Mouse (Mus musculus) cerebral cortex, adult 2 months (tissue): Measurements from ENCODE around the gene Cd72.

Experiments
- WGBS: fragments of 180-500 bp; shearing (Covaris S2); methylation state at CpG from one replicate; pipeline ENCODE4 v1.1.7; 2018; 5-methylcytosine and 5-hydroxymethylcytosine counted together

The Cd72 gene

DNA sequence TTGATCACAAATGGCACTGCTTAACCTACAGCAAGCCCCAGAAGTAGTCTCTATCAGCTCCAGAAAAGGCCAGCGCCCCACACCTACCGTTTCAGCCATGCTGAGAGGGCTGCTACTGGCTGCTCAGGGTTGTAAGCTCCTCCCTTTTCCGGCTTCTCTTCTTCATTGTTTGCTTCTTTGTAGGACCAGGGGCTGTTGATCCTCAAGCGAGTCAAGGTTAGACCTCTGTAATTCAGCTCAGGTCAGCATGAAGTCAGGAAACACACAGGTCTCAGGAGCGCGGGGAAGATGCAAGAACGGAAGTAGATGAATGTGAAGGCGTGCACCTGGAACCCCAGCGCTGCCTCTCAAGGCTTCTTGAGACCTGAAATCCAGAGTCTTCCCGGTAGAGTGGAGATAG lies 49.7 kb downstream of the Cd72 start:
- WGBS = 89% methylated on average over 10 of the region's 10 CpGs

DNA sequence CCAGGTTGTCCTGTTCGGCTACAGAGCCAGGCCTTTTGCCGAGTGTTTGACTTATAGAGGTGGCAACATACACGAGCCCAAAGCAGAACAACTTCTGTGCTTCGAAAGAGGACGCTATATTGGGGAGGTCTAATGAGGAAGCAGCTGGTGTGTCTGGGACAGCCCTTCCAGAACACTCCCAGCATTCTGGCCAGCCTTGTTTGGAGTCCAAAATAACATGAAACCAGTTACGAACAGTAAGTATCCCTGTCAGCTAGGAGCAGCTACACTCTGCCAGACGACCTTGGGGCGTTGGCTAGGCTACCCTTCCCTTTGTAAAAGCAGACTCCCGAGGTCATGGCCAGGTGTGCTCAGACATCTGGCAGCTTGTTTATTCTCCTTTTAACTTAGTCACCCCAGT lies 52.2 kb downstream of the Cd72 start:
- WGBS = 43% methylated on average over 9 of the region's 9 CpGs

DNA sequence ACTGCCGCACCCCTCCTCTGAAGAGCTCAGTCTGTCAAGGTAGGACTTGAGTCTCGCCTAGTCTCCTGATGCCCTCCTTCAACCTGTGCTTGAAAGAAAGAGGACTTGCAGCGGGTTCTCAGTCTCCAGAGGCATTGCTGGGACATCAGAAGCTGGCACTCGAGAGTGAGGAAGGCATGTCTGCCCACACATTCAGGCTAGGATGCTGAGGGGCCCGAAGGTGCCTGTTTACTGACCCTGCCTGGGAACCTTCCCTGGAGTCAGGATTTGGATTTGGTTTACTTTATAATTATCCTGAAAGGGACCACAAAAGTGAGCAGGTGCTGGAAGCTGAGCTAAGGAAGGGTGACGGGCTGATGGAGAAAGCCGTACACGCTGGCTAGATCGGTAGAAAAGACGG lies 52.9 kb downstream of the Cd72 start:
- WGBS = 84% methylated on average over 10 of the region's 10 CpGs

DNA sequence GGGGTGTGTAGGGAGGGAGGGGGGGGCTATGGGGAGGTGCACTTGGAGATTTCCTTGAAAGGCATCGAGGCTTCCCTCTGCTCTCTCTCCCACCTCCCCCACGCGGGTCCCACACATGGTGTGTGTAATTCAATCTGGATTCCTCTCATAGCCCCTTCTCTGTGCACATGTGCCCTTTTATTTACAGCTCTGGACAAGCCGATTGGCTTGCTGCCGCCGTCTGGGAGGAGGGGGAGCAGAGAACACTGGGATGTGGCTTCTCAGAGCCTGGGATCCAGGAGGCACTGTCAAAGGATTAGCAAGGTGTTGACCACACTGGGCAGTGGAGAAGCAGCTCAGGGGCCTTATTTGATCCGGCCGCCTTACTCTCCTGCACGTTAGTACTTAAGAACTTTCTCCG lies 53.5 kb downstream of the Cd72 start:
- 38% methylated on average over 10 of the region's 10 CpGs for WGBS

- 55% methylated on average over 31 of the region's 31 CpGs for WGBS
These were observed 54.9 kb downstream of the Cd72 start for GRCm38 (mm10) chr4:43399391-43400131.

GRCm38 (mm10) chr4:43398829-43399331 lies 55.5 kb downstream of the Cd72 start:
- WGBS = 15% methylated on average over 17 of the region's 17 CpGs

- 63% methylated on average over 4 of the region's 4 CpGs for WGBS
These were observed 56.4 kb downstream of the Cd72 start for GRCm38 (mm10) chr4:43398014-43398413.
